Mouse (Mus musculus) MEL (cell line): ENCODE results near the gene Psd.

Source experiments
- CTCF ChIP-seq, 3 experiments: IDR thresholded peaks in 2 of 3; conservative IDR thresholded peaks in 1 of 3; 2 replicates each; pipeline ENCODE4 v1.5.1; 2011 to 2012; ENCODE audit warnings: low read length in 3 of 3, low read depth in 2 of 3, mild to moderate bottlenecking in 2 of 3, improper control_type of control experiment in 1 of 3, inconsistent platforms in 1 of 3, mixed read lengths in 1 of 3, moderate library complexity in 1 of 3; ENCODE audit not compliant: control insufficient read depth in 1 of 3, insufficient read depth in 1 of 3, poor library complexity in 1 of 3, severe bottlenecking in 1 of 3
- E2F4 ChIP-seq: IDR thresholded peaks from 2 replicates; pipeline ENCODE4 v1.6.1; 2011; ENCODE audit warnings: low read depth, low read length, improper control_type of control experiment, borderline replicate concordance
- EP300 ChIP-seq, 2 experiments: IDR thresholded peaks; 2 replicates each; pipeline ENCODE4 v1.6.1; 2011; ENCODE audit warnings: improper control_type of control experiment in 2 of 2, low read length in 2 of 2, low read depth in 1 of 2, mild to moderate bottlenecking in 1 of 2
- MAX ChIP-seq: IDR thresholded peaks from 2 replicates; pipeline ENCODE4 v1.6.1; 2011; ENCODE audit warnings: low read length, improper control_type of control experiment
- MXI1 ChIP-seq: IDR thresholded peaks from 2 replicates; pipeline ENCODE4 v1.6.1; 2011; ENCODE audit warnings: mild to moderate bottlenecking, low read depth, low read length, improper control_type of control experiment
- POLR2A ChIP-seq, 2 experiments: IDR thresholded peaks; 2 replicates each; pipeline ENCODE4 v1.6.1; 2011 to 2012; ENCODE audit warnings: low read length in 2 of 2, mild to moderate bottlenecking in 2 of 2, control low read depth in 1 of 2, improper control_type of control experiment in 1 of 2, low read depth in 1 of 2, moderate library complexity in 1 of 2; ENCODE audit not compliant: control insufficient read depth in 1 of 2, insufficient read depth in 1 of 2, poor library complexity in 1 of 2
- POLR2AphosphoS2 ChIP-seq: IDR thresholded peaks from 2 replicates; pipeline ENCODE4 v1.6.1; 2011; ENCODE audit warnings: low read length, improper control_type of control experiment
- SMC3 ChIP-seq: IDR thresholded peaks from 2 replicates; pipeline ENCODE4 v1.6.1; 2011; ENCODE audit warnings: low read depth, low read length, improper control_type of control experiment
- UBTF ChIP-seq: IDR thresholded peaks from 2 replicates; pipeline ENCODE4 v1.6.1; 2012; ENCODE audit warnings: low read depth, mild to moderate bottlenecking, inconsistent platforms, low read length, improper control_type of control experiment, moderate library complexity, borderline replicate concordance; ENCODE audit not compliant: insufficient read depth
- ZC3H11A ChIP-seq: IDR thresholded peaks from 2 replicates; pipeline ENCODE4 v1.6.1; 2012; ENCODE audit warnings: low read depth, mild to moderate bottlenecking, inconsistent platforms, low read length, improper control_type of control experiment
- ZKSCAN1 ChIP-seq: IDR thresholded peaks from 2 replicates; pipeline ENCODE4 v1.6.1; 2012; ENCODE audit warnings: low read depth, mild to moderate bottlenecking, inconsistent platforms, low read length, improper control_type of control experiment, moderate library complexity
- ZMIZ1 ChIP-seq: IDR thresholded peaks from 2 replicates; pipeline ENCODE4 v1.6.1; 2012; ENCODE audit warnings: low read depth, mild to moderate bottlenecking, inconsistent platforms, low read length, improper control_type of control experiment, moderate library complexity

DNA sequence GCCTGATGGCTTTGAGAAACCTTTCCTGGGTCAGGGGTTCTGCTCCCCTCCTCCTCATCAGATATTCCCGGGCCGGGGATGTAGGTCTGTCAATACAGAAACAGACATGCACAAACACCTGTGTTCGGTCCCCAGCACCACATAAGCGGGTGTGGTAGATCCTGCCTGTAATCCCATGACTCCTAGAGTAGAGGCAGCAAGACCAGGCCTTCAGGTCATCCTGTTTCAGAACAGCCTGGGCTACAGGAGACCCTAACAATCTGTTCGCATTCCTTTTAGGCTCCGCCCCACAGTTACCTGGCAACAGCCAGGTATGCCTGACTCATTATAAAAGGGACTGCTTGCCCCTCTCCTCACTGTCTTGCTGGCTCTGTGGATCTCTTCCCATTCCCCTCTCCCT lies 22.6 kb upstream of the Psd start:
- TF ChIP-seq ZMIZ1 (no peak), UBTF (no peak), POLR2AphosphoS2 (no peak), CTCF (IDR thresholded peaks at IDR 0.05 in 2 of 3, conservative IDR thresholded peaks at IDR 0.05 in 1 of 3; ENCODE audit: control insufficient read depth in 1 of 3, insufficient read depth in 1 of 3, low read depth in 2 of 3, low read length in 3 of 3, poor library complexity in 1 of 3, severe bottlenecking in 1 of 3) (no peak), E2F4 (no peak), EP300 (IDR thresholded peaks at IDR 0.05; ENCODE audit: low read depth in 1 of 2, low read length in 2 of 2) (no peak), ZC3H11A (no peak), POLR2A (IDR thresholded peaks at IDR 0.05; ENCODE audit: control insufficient read depth in 1 of 2, insufficient read depth in 1 of 2, low read depth in 1 of 2, low read length in 2 of 2, poor library complexity in 1 of 2) (no peak), SMC3 (no peak), ZKSCAN1 (no peak), MAX (0 out of 2 replicates have a peak, but pooled peaks have one; percentile 19), MXI1 (no peak)
